10 mouse cellular contexts compared by ENCODE assay signal in genomic region chr17:15208808-15209173, GRCm38 (mm10).
A peak's percentile ranks its signal among the peaks of the same experiment; 100 is the strongest.
DNase-seq lines count a peak whose midpoint lies in the region; ATAC-seq and TF ChIP-seq lines count a peak whose summit lies in the region.
"Had no signal": no experiment of that assay in that cellular context is flagged by ENCODE, and none has a peak within 500 bp of the region (broad histone marks: within the 10 kb centered on the region; RNA-seq: fewer than 3 reads in every experiment).

No protein-coding gene starts in this region.

- no peak overlapping the region for H3K27ac ChIP-seq in kidney, postnatal 0 days
- no peak overlapping the region for H3K27ac ChIP-seq in embryonic facial prominence, embryonic 14.5 days (replicated peaks; ENCODE audit: low read depth, low read length)
- peak overlapping the region; percentile 80 for H3K27ac ChIP-seq in hindbrain, embryonic 15.5 days (replicated peaks)
- peak overlapping the region; percentile 89 for H3K27ac ChIP-seq in midbrain, embryonic 16.5 days (ENCODE audit: low read length)

- no peak for ATAC-seq in kidney, postnatal 0 days (replicated peaks; ENCODE audit: low FRiP score, low read depth)
- no peak for ATAC-seq in embryonic facial prominence, embryonic 14.5 days (ENCODE audit: low read depth)
- peak; percentile 58 for ATAC-seq in hindbrain, embryonic 15.5 days (ENCODE audit: low FRiP score, low read depth)
- peak; percentile 29 for ATAC-seq in midbrain, embryonic 16.5 days
- ATAC-seq: inflammation-experienced regulatory T-cells, adult 6 months had no signal

- H3K4me3 ChIP-seq in kidney, postnatal 0 days (replicated peaks; ENCODE audit: low read depth, low read length): no peak overlapping the region
- no peak overlapping the region for H3K4me3 ChIP-seq in embryonic facial prominence, embryonic 14.5 days (ENCODE audit: low read depth, low read length)
- H3K4me3 ChIP-seq in hindbrain, embryonic 15.5 days: peak overlapping the region; percentile 31
- H3K4me3 ChIP-seq in midbrain, embryonic 16.5 days (ENCODE audit: low read depth, low read length): peak overlapping the region; percentile 41

- H3K9ac ChIP-seq in kidney, postnatal 0 days (ENCODE audit: low read depth, low read length): no peak overlapping the region
- no peak overlapping the region for H3K9ac ChIP-seq in embryonic facial prominence, embryonic 14.5 days (ENCODE audit: low read depth, low read length)
- H3K9ac ChIP-seq in hindbrain, embryonic 15.5 days: 0 out of 2 replicates have a peak overlapping the region, but pooled peaks have one; percentile 12
- peak overlapping the region; percentile 55 for H3K9ac ChIP-seq in midbrain, embryonic 16.5 days (ENCODE audit: low read depth, low read length)

- TF ChIP-seq CTCF in kidney, postnatal 0 days (IDR thresholded peaks at IDR 0.05; ENCODE audit: low read depth): no peak

- peak overlapping the region; percentile 57; the same call in 1 of the 2 replicates for H3K4me2 ChIP-seq in kidney, postnatal 0 days (ENCODE audit: low read length)
- H3K4me2 ChIP-seq in embryonic facial prominence, embryonic 14.5 days (ENCODE audit: low read depth, low read length): peak overlapping the region; percentile 66
- peak overlapping the region; percentile 58 for H3K4me2 ChIP-seq in hindbrain, embryonic 15.5 days
- H3K4me2 ChIP-seq in midbrain, embryonic 16.5 days (ENCODE audit: low read length): peak overlapping the region; percentile 60

- peaks cover 7% of the 10 kb centered on the region for H3K4me1 ChIP-seq in kidney, postnatal 0 days (replicated peaks; ENCODE audit: insufficient read depth, low read length)
- peaks cover 18% of the 10 kb centered on the region for H3K4me1 ChIP-seq in embryonic facial prominence, embryonic 14.5 days (ENCODE audit: control insufficient read depth, insufficient read depth, low read length)
- H3K4me1 ChIP-seq in hindbrain, embryonic 15.5 days (replicated peaks): peaks cover 21% of the 10 kb centered on the region
- peaks cover 20% of the 10 kb centered on the region for H3K4me1 ChIP-seq in midbrain, embryonic 16.5 days (ENCODE audit: control insufficient read depth, insufficient read depth, low read length)

- H3K36me3 ChIP-seq in kidney, postnatal 0 days (ENCODE audit: insufficient read depth, low read length): no peaks in the 10 kb centered on the region
- H3K36me3 ChIP-seq in embryonic facial prominence, embryonic 14.5 days (ENCODE audit: control insufficient read depth, insufficient read depth, low read length): no peaks in the 10 kb centered on the region
- H3K36me3 ChIP-seq in hindbrain, embryonic 15.5 days: no peaks in the 10 kb centered on the region
- no peaks in the 10 kb centered on the region for H3K36me3 ChIP-seq in midbrain, embryonic 16.5 days (ENCODE audit: control insufficient read depth, insufficient read depth, low read length)

- H3K27me3 ChIP-seq in kidney, postnatal 0 days (ENCODE audit: insufficient read depth, low read length): no peaks in the 10 kb centered on the region
- H3K27me3 ChIP-seq in embryonic facial prominence, embryonic 14.5 days (replicated peaks; ENCODE audit: control insufficient read depth, insufficient read depth, low read length): no peaks in the 10 kb centered on the region
- H3K27me3 ChIP-seq in hindbrain, embryonic 15.5 days: 0 out of 2 replicates have a peak, but pooled peaks cover 3% of the 10 kb centered on the region
- H3K27me3 ChIP-seq in midbrain, embryonic 16.5 days (ENCODE audit: control insufficient read depth, insufficient read depth, low read depth, low read length): no peaks in the 10 kb centered on the region

- WGBS in kidney, postnatal 0 days: 59% methylated on average over 3 of the region's 3 CpGs
- WGBS in embryonic facial prominence, embryonic 14.5 days: 41% methylated on average over 3 of the region's 3 CpGs
- WGBS in hindbrain, embryonic 15.5 days: 27% methylated on average over 3 of the region's 3 CpGs
- WGBS in midbrain, embryonic 16.5 days: 26% methylated on average over 3 of the region's 3 CpGs

- H3K9me3 ChIP-seq in kidney, postnatal 0 days (replicated peaks; ENCODE audit: low read length): no peaks in the 10 kb centered on the region
- no peaks in the 10 kb centered on the region for H3K9me3 ChIP-seq in embryonic facial prominence, embryonic 14.5 days (ENCODE audit: control insufficient read depth, low read length)
- no peaks in the 10 kb centered on the region for H3K9me3 ChIP-seq in hindbrain, embryonic 15.5 days
- no peaks in the 10 kb centered on the region for H3K9me3 ChIP-seq in midbrain, embryonic 16.5 days (replicated peaks; ENCODE audit: control insufficient read depth, low read length, poor library complexity, severe bottlenecking)

- DNase-seq in kidney, postnatal 0 days (ENCODE audit: low spot score): no peak
- no peak for DNase-seq in kidney, postnatal 36 days
- DNase-seq in embryonic facial prominence, embryonic 14.5 days (ENCODE audit: low spot score): no peak
- DNase-seq in thymus, postnatal 25 days: no peak
- DNase-seq in right cerebral cortex, adult 2 months (ENCODE audit: low spot score in 2 of 2): no peak
- DNase-seq in kidney, postnatal 25 days: no peak
- DNase-seq: thymus, adult 18-20 months had no signal

Comparison
In these comparisons a context has a peak if more than half of its experiments do, and no peak if none do; other contexts are left out.
1. ATAC-seq: peak in hindbrain, embryonic 15.5 days (single experiment) and midbrain, embryonic 16.5 days (single experiment); none in kidney, postnatal 0 days (single experiment) and embryonic facial prominence, embryonic 14.5 days (single experiment).
2. H3K27ac ChIP-seq: peak in hindbrain, embryonic 15.5 days (single experiment) and midbrain, embryonic 16.5 days (single experiment); none in kidney, postnatal 0 days (single experiment) and embryonic facial prominence, embryonic 14.5 days (single experiment).
3. H3K4me3 ChIP-seq: peak in hindbrain, embryonic 15.5 days (single experiment) and midbrain, embryonic 16.5 days (single experiment); none in kidney, postnatal 0 days (single experiment) and embryonic facial prominence, embryonic 14.5 days (single experiment).
4. H3K9ac ChIP-seq: peak in hindbrain, embryonic 15.5 days (single experiment) and midbrain, embryonic 16.5 days (single experiment); none in kidney, postnatal 0 days (single experiment) and embryonic facial prominence, embryonic 14.5 days (single experiment).
5. Peak in every context shown above with its lines, with median percentiles within 50 percentile points of each other: H3K4me2 ChIP-seq.